Mouse (Mus musculus) limb, embryonic 15.5 days (tissue): Measurements from ENCODE around the gene Tmem235. TPM values are rescaled to one million over a fixed set of nuclear protein-coding genes. Genes with fewer than 3 reads are reported as not detected.
"Not testable (repeated sequence)": the region's sequence is repeated elsewhere in the genome, so short reads cannot be mapped to it uniquely, and the experiment has no call there.

Experiments
- ATAC-seq: fragments of 200-750 bp; cut with Nextera tagmentation; 2 replicates; pipeline ENCODE4 v1.8.0; 2017; ENCODE audit warnings: low read depth, moderate TSS enrichment; ENCODE audit not compliant: insufficient number of reproducible peaks, low FRiP score, low TSS enrichment
- H3K27ac ChIP-seq: fragments of 300-500 bp; sonication (generic); 2 replicates; pipeline ENCODE4 v1.5.1; 2015; ENCODE audit warnings: moderate library complexity, mild to moderate bottlenecking, inconsistent platforms
- H3K27me3 ChIP-seq: fragments of 300-500 bp; sonication (generic); 2 replicates; pipeline ENCODE4 v1.6.1; 2015; ENCODE audit warnings: inconsistent platforms
- H3K36me3 ChIP-seq: fragments of 300-500 bp; sonication (generic); 2 replicates; pipeline ENCODE4 v1.6.1; 2015; ENCODE audit warnings: inconsistent platforms
- H3K4me1 ChIP-seq: fragments of 300-500 bp; sonication (generic); 2 replicates; pipeline ENCODE4 v1.6.1; 2015; ENCODE audit warnings: inconsistent platforms
- H3K4me2 ChIP-seq: fragments of 300-500 bp; sonication (generic); 2 replicates; pipeline ENCODE4 v1.6.1; 2015; ENCODE audit warnings: mild to moderate bottlenecking, inconsistent platforms
- H3K4me3 ChIP-seq: fragments of 300-500 bp; sonication (generic); 2 replicates; pipeline ENCODE4 v1.5.1; 2015; ENCODE audit warnings: mild to moderate bottlenecking, inconsistent platforms
- H3K9ac ChIP-seq: fragments of 300-500 bp; sonication (generic); 2 replicates; pipeline ENCODE4 v1.6.1; 2015; ENCODE audit warnings: inconsistent platforms
- H3K9me3 ChIP-seq: fragments of 300-500 bp; sonication (generic); 2 replicates; pipeline ENCODE4 v1.6.1; 2016; ENCODE audit warnings: inconsistent platforms
- WGBS: fragments of 180-500 bp; shearing (Covaris S2); methylation state at CpG from one replicate; pipeline ENCODE4 v1.1.7; 2015; 5-methylcytosine and 5-hydroxymethylcytosine counted together
- polyA plus RNA-seq: library from polyadenylated mRNA; unstranded; fragments of >200 nt; fragmentation: Nextera tagmentation; extraction: Ambion mirVana; gene quantifications from 2 replicates; pipeline ENCODE4 v1.2.1, GENCODE M21; 2015

Gene Tmem235
- not detected in 2 replicates for polyA plus RNA-seq

DNA sequence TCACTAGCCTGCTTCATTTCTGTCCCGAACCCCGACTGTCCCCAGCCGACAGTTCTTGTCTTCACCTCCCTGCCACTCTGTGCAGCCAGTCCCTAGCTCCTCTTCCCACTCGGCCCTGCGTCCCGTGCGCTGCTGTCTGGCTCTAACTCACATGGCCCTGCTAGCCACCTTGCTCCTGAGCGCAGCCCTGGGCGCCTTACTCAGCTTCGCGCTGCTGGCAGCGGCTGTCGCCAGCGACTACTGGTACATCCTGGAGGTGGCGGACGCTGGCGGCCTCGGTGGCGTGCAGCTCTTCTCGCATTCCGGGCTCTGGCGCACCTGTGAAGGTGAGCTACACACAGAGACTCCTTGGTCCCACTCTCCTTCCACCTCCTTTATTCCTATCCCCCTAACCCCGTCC is at the start of gene Tmem235:
Gene Tmem235, plus strand, starts transcription at position 152 of the 400 bp plus-strand sequence.
- 3% methylated on average over 23 of the region's 23 CpGs for WGBS

DNA sequence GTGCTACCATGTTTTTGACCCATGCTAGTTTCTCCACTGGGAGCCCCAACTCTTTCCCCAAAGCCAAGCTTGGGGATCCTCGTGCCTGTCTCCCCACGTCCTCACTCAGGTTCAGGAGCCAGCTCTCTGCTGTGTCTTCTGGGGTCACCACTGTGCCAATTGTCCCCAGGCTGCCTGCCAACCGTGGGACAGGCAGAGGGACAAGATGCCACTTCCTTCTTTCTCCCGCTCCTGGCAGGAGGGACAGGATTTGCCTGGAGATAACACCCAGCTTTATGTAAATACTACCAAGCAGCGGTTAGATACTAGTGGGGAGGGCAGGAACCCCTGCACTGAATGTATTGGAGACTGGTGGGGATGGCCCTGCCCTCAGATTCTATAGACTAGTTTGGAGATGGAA is 46.7 kb upstream of the Tmem235 start:
- no peak overlapping the region for H3K4me3 ChIP-seq
- no peak for ATAC-seq
- H3K4me2 ChIP-seq = no peak overlapping the region
- peaks cover 24% of the 10 kb centered on the region for H3K4me1 ChIP-seq
- no peaks in the 10 kb centered on the region for H3K9me3 ChIP-seq
- H3K27me3 ChIP-seq = no peaks in the 10 kb centered on the region
- H3K36me3 ChIP-seq = peaks cover 68% of the 10 kb centered on the region
- 80% methylated on average over 5 of the region's 5 CpGs for WGBS
- no peak overlapping the region for H3K9ac ChIP-seq
- H3K27ac ChIP-seq = no peak overlapping the region

More for the DNA sequence above, at the start of gene Tmem235:
- no peak within 1 kb of the TSS for H3K9ac ChIP-seq
- H3K27ac ChIP-seq = no peak within 1 kb of the TSS
- H3K27me3 ChIP-seq = peaks cover 43% of the 10 kb centered on the region
- peaks cover 10% of the 10 kb centered on the region for H3K4me1 ChIP-seq
- no peak within 1 kb of the TSS for H3K4me3 ChIP-seq
- no peaks in the 10 kb centered on the region for H3K9me3 ChIP-seq
- H3K36me3 ChIP-seq = peaks cover 21% of the 10 kb centered on the region
- ATAC-seq = no peak
- no peak within 1 kb of the TSS for H3K4me2 ChIP-seq

DNA sequence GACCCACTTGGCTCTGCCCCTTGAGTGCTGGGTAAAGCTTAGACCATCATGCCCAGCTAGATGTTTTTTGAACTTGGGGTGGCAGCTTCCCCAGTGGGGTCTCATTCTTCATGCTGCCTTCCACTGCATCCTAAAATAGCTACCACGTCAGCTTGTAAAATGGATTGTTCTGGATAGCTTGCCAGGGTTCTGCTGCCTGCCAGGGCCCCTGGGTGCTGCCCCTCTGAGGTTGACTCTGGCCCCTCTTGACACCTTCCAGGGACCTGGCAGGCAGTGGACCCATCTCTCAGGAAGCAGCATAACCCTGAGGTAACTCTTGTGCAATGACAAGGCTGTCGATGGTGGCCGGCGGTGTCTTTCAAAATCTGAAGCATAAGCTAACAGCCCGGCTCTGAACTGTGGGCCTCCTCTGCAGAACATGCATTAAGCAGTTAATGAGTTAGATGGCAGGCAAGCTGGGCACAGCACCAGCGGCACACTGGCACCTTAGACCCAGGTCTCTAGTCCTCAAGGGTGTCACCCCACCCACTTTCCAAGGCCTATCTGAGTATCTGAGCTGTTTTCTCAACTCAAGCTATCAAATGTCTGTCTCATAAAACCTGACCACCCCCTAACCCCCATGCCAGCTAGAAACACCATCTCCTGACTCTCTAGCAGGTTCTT is 45.7 kb upstream of the Tmem235 start:
- Histone ChIP-seq H3K4me2 (no peak overlapping the region), H3K9ac (no peak overlapping the region), H3K4me3 (no peak overlapping the region), H3K36me3 (peaks cover 77% of the 10 kb centered on the region), H3K27ac (no peak overlapping the region), H3K9me3 (no peaks in the 10 kb centered on the region), H3K4me1 (peaks cover 23% of the 10 kb centered on the region), H3K27me3 (no peaks in the 10 kb centered on the region)
- 93% methylated on average over 6 of the region's 6 CpGs for WGBS
- no peak for ATAC-seq

DNA sequence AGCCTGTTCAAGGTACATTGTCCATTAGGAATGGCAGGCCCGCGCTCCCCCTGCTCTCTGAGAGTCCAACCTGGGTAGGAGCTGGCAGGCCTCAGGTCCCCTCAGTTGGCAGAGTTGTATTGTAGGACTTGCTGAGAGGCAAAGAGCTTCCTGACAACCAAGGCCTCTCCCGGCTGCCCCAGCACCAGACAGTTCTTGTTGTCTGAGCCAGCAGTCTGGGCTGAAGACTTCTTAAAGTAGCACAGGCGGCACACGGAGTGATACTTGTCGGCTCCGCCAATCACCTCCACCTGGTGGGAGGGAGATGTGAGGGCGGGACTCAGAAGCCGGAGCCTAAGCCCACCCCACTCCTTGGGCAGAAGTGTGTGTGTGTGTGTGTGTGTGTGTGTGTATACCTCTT is 44.7 kb upstream of the Tmem235 start:
- WGBS = 83% methylated on average over 9 of the region's 9 CpGs
- H3K27ac ChIP-seq = not testable (repeated sequence)

DNA sequence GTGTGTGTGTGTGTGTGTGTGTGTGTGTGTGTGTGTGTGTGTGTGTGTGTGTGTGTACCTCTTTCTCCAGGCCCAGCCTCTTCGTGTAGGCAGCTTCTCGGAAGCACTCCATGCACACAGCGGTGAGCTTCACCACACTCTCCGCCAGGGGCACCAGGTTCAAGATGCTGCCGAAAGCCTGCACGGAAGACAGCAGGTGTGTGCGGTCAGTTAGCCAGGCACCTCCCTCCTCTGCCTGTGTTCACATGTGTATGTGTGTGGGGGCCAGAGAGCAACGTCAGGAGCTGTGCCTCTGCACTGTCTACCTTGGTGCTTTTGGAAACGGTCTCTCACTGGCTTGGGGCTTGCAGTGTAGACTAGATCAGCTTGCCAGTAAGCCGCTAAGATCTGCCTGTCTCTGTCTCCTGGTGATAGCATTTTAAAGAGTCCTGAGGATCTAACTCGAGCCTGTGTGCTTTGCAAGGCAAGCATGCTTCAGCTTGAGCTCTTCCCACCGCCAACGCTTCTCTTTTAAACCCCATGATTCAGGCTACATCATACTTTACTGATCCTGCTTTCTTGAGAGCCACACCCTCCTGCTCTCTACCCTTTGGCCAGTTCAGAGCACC is 44.1 kb upstream of the Tmem235 start:
- no peaks in the 10 kb centered on the region for H3K27me3 ChIP-seq

More for the DNA sequence above, 44.7 kb upstream of the Tmem235 start:
- H3K4me3 ChIP-seq, H3K27me3 ChIP-seq, H3K4me2 ChIP-seq, H3K9me3 ChIP-seq, H3K9ac ChIP-seq, ATAC-seq: not testable (repeated sequence)
- peaks cover 13% of the 10 kb centered on the region for H3K4me1 ChIP-seq
- H3K36me3 ChIP-seq = peaks cover 86% of the 10 kb centered on the region

DNA sequence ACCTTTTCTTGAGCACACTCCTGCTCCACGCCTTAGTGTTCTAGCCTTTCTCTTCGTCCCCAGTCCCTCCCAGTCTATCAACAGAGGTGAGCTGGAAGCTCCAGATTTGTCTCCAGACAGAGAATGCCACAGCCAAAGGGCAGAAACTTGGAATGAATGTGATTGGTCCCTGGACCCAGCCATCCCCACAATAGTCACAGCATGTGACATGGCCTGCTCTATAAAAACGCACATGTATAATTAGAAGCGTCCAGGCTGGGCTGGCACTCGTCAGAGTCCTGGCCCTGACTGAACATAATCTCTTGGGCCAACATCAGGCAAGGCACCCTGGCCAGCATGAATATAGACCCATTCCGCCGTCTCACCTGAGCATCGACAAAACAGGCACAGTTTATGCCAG is 41.5 kb upstream of the Tmem235 start:
- no peak for ATAC-seq
- H3K9me3 ChIP-seq = no peaks in the 10 kb centered on the region
- no peak overlapping the region for H3K9ac ChIP-seq
- H3K27ac ChIP-seq = no peak overlapping the region; the same call in 1 of the 2 replicates
- no peaks in the 10 kb centered on the region for H3K27me3 ChIP-seq
- peaks cover 27% of the 10 kb centered on the region for H3K4me1 ChIP-seq
- no peak overlapping the region for H3K4me3 ChIP-seq
- no peak overlapping the region for H3K4me2 ChIP-seq
- H3K36me3 ChIP-seq = peaks cover 74% of the 10 kb centered on the region
- WGBS = 64% methylated on average over 8 of the region's 8 CpGs

More for the DNA sequence above, 44.1 kb upstream of the Tmem235 start:
- no peak overlapping the region for H3K4me3 ChIP-seq
- H3K4me2 ChIP-seq = no peak overlapping the region
- 87% methylated on average over 12 of the region's 13 CpGs for WGBS
- no peak overlapping the region for H3K9ac ChIP-seq
- H3K27ac ChIP-seq = no peak overlapping the region
- ATAC-seq = no peak
- H3K4me1 ChIP-seq = peaks cover 7% of the 10 kb centered on the region
- H3K9me3 ChIP-seq = no peaks in the 10 kb centered on the region
- peaks cover 93% of the 10 kb centered on the region for H3K36me3 ChIP-seq

DNA sequence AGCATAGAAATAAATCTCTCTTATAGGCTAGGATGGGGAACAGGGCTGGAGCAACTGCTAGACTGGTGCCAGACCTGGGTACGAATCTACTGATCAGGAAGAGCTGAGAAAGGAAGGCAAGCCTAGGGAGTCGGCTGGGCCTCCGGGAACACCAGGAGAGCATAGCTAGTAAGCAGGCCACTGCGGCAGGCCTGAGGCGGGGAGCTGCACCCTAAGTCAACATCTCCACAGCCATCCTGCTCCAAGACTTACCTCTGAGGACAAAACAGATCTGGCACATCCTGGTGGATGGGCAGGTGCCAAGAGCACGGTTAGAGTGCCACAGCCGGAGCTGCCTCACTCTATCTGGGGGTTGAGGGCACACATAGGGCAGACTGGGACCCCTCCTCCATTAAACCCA is 40.4 kb upstream of the Tmem235 start:
- Histone ChIP-seq H3K4me3 (no peak overlapping the region), H3K27me3 (no peaks in the 10 kb centered on the region), H3K4me1 (peaks cover 37% of the 10 kb centered on the region), H3K9me3 (no peaks in the 10 kb centered on the region), H3K27ac (peak overlapping the region; percentile 5; the same call in 1 of the 2 replicates), H3K4me2 (no peak overlapping the region), H3K36me3 (peaks cover 63% of the 10 kb centered on the region), H3K9ac (no peak overlapping the region)
- WGBS = 93% methylated on average over 7 of the region's 7 CpGs
- ATAC-seq = no peak

DNA sequence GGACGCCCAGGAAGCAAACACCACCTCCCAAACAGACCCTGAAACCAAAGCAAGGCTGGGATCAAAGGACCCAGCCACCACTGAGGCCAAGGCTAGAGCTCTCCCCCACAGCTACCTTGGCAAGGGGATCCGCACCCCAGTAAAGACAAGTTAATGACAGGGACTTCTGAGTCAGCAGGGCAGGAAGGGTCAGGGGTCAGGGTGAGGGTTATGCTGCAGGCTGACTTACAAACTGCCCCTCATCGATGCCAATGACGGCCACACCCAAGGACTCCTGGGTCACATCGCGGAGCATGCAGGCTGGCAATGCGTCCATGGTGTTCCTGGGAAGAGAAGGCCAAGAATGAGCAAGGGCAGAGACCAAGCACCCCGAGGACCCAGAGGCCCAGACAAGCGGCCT is 38.7 kb upstream of the Tmem235 start:
- Histone ChIP-seq H3K4me3 (no peak overlapping the region), H3K27ac (no peak overlapping the region; the same call in 1 of the 2 replicates), H3K36me3 (peaks cover 48% of the 10 kb centered on the region), H3K9ac (no peak overlapping the region), H3K4me1 (peaks cover 50% of the 10 kb centered on the region), H3K4me2 (no peak overlapping the region), H3K27me3 (no peaks in the 10 kb centered on the region), H3K9me3 (no peaks in the 10 kb centered on the region)
- WGBS = 87% methylated on average over 9 of the region's 9 CpGs
- ATAC-seq = no peak

DNA sequence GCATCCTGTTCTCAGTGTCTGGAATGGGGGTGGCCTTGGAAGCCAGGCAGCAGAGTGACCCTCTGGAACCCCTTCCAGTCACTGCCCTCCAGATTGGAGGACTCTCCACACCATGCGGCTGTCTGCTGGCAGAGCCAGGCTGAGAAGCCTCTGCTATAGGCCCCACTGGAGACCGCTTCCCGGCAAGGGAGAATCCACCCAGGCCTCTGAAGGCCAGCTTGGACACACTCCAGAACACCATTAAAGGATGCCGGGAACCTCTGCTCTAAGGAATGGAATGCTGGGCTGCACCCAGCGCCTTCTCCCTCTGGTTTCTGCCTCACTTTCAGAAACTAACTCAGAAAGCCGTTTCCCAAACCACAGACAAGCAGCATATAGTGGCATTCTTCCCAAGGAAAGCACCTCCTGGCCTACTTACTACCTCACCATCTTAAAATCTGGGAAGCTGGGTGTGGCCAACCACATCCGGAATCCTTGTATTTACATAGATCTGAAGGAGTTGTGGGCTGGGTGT is 37.8 kb upstream of the Tmem235 start:
- Histone ChIP-seq H3K9ac (no peak overlapping the region), H3K4me1 (peaks cover 59% of the 10 kb centered on the region), H3K9me3 (no peaks in the 10 kb centered on the region), H3K4me2 (no peak overlapping the region), H3K36me3 (peaks cover 39% of the 10 kb centered on the region), H3K27ac (peak overlapping the region; percentile 48), H3K4me3 (no peak overlapping the region), H3K27me3 (no peaks in the 10 kb centered on the region)
- 50% methylated on average over 7 of the region's 7 CpGs for WGBS
- ATAC-seq = no peak

DNA sequence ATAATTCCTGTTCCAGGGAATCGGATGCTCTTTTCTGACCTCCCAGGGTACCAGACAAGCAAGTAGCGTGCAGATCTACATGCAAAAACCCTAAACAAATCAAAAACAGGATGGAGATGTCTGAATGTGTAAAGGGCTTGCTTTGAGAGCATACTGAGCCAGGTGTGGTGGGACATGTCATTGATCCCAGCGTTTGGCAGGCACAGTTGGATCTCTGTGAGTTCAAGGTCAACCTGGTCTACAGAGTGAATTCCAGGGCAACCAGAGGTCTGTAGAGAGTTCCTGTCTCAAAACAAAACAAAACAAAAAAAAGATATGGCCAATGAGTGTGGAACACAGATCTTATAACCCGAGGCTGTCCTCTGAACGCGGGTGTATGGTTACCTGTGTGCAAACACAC is 37.1 kb upstream of the Tmem235 start:
- no peak overlapping the region for H3K4me3 ChIP-seq
- no peak overlapping the region for H3K4me2 ChIP-seq
- H3K9ac ChIP-seq = no peak overlapping the region
- H3K27me3 ChIP-seq = no peaks in the 10 kb centered on the region
- peaks cover 65% of the 10 kb centered on the region for H3K4me1 ChIP-seq
- H3K27ac ChIP-seq = peak overlapping the region; percentile 48; the same call in 1 of the 2 replicates
- no peaks in the 10 kb centered on the region for H3K9me3 ChIP-seq
- ATAC-seq = no peak
- WGBS = 90% methylated on average over 6 of the region's 6 CpGs
- peaks cover 33% of the 10 kb centered on the region for H3K36me3 ChIP-seq

DNA sequence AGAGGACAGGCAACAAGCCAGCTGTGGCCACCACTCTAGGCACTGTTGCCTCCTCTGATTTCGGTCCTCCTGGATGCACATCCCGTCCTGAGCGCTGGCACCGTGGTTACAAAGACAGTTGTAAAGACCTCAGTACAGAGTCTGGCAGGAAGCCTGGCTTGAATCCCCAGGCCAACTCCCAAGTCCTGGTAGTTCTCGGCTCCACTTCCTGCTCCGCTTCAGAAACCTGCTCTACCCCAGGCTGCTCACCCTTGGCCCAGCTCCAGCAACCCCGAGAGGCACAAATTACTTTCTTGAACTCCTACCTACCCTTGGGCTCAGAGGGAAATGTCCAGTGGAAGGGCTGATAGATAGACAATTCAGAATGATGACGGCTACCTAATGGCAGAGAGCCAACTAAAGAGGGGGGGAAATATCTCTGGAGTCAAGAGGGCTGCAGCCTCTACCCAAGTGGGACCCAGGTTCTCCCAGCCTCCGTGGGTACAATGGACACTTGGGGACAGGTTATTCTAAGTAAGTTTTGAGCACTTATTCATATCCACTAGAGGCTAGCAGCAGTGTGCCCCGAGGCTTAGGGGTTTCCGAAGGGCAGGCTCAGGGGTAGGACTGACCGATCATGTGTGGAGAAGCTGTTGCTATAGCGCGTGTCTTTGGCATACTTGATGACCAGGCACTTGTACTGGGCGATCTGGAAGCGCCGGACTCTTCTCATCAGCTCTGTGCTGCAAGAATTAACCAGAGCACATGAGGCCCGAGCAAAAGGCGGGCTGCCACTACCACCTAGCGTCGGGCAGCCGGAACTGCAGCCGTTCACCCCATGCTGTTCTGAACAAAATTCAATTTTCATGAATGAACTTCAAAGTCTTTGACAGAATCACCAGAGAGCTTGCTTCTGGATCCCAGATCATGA is 36.2 kb upstream of the Tmem235 start:
- H3K4me3 ChIP-seq = peak overlapping the region; percentile 57
- H3K9ac ChIP-seq = peak overlapping the region; percentile 40
- H3K4me1 ChIP-seq = peaks cover 73% of the 10 kb centered on the region
- 10% methylated on average over 23 of the region's 23 CpGs for WGBS
- peak overlapping the region; percentile 92 for H3K27ac ChIP-seq
- H3K4me2 ChIP-seq = peak overlapping the region; percentile 92
- no peaks in the 10 kb centered on the region for H3K27me3 ChIP-seq
- no peaks in the 10 kb centered on the region for H3K9me3 ChIP-seq
- ATAC-seq = no peak
- peaks cover 24% of the 10 kb centered on the region for H3K36me3 ChIP-seq
